Mouse (Mus musculus) lung, postnatal 0 days (tissue): ENCODE data around the gene Olfr91.

Experiments used
- CTCF ChIP-seq: IDR thresholded peaks from 2 replicates; pipeline ENCODE4 v1.5.1; 2016; ENCODE audit warnings: antibody characterized with exemption, mild to moderate bottlenecking
- EP300 ChIP-seq: IDR thresholded peaks from 2 replicates; pipeline ENCODE4 v1.6.1; 2016; ENCODE audit warnings: antibody characterized with exemption, mild to moderate bottlenecking, control low read depth

DNA sequence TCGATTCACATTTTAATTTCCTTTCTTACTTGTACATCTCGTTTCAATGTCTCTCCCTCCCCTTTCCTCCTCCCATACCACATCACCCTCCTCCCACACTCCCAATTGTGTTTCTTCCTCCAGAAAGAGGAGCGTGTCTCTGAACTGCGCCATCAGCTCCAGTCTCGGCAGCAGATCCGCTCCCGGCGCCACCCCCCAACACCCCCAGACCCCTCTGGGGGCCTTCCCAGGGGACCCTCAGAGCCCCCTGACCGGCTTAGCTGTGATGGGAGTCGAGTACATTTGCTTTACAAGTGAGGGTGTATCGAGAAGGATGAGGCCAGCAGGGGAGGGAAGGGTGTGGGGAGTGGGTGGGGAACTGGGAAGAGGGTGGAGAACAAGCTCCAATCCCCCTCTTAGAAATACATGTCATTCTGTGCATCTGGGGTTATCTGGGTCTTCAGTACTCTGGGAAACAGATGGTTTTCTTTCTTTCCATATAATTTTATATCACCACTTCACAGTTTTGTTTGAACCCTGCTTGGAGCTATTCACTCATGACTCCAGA, 25.3 kb downstream of the Olfr91 start:
- TF ChIP-seq CTCF (no peak), EP300 (no peak)
